Mouse (Mus musculus) subcutaneous adipose tissue, adult 2 months (tissue): ENCODE results near the gene Hapln3. TPM values are rescaled to one million over a fixed set of nuclear protein-coding genes. Genes with fewer than 3 reads are reported as not detected.

Source experiments
- polyA plus RNA-seq: library from polyadenylated mRNA; depleted of rRNA; stranded (reverse); fragments of >200 nt; gene quantifications from 2 replicates; pipeline ENCODE4 v1.2.3, GENCODE M21; 2012; ENCODE audit warnings: low replicate concordance; rRNA removed

The Hapln3 gene
- polyA plus RNA-seq: 2.7 and 3.1 TPM in 2 replicates

DNA sequence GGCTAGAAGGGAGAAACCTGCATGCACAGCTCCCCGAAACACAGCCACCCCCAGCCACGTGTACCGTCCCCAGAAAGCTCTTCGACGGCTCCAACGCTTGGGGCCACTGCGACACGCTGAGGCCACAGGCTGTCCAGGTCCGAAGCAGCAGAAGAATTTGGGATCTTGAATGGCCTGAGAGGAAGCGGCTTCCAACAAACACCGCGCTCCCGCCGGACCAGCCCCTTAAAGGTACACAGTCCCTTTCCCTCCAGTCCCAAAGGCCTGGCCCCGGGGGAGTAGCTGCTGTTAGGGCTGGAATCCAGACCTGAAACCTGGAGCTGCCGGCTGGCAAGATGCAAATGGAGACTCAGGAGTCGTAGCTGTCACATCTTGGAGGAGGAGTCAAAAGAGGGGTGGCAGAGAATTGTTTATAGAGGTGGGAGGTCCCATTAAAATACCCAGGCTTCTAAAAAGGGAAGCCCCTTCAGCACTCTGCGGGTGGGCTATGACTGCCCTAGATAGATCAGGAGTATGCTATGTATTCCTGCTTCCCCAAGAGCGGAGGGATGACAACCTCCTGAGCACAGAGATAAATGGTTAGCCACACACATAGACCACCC lies at the start of gene Hapln3:
TSS of gene Hapln3 (minus strand) at position 176 of the 602 bp plus-strand sequence.

DNA sequence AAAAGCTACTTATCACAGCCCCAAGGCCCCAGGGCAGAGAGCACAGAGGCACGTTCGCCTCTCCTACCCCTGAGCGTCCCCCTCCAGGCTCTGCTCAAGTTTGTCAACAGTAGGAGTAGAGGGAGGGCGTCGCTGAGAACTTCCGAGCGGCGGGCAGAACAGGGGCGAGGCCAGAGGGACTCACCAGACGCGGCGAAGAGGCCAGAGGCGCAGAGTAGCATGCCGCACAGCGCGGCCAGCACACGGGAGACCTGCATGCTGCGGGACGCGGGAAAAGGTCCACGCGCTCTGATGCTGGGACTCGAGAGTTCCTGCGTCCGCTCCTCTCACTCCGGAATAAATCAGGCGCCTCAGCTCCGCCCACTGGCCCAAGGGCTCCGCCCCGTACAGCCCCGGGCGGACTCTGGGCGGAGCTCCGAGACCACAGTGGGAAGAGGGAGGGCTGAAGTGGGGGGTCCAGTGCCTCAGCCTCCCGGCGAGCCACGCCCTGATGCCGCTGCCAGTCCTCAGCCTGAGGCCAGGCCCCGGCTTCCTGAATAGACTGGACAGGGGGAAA lies 18.0 kb upstream of the Hapln3 start, which contains the start of gene Mfge8:
TSS of gene Mfge8 (minus strand) at position 350 of the 556 bp plus-strand sequence.

Other genes with a start within 250 kb of the Hapln3 start
- gene Aen, start 235.2 kb downstream of the Hapln3 start, polyA plus RNA-seq: 30.8 and 31.5 TPM in 2 replicates
- gene Isg20, start 217.6 kb downstream of the Hapln3 start, polyA plus RNA-seq: 31.9 and 32.8 TPM in 2 replicates
- 0.15 TPM in 1 of 2 replicates, not detected in the other for gene Acan, start 77.5 kb downstream of the Hapln3 start, polyA plus RNA-seq
- 331 and 600 TPM in 2 replicates for gene Mfge8, start 18.0 kb upstream of the Hapln3 start, polyA plus RNA-seq
- 13.5 and 35.7 TPM in 2 replicates for gene Abhd2, start 142.2 kb upstream of the Hapln3 start, polyA plus RNA-seq